Mouse (Mus musculus): ENCODE results near the gene Rere. TPM values are rescaled to one million over a fixed set of nuclear protein-coding genes. Genes with fewer than 3 reads are reported as not detected.
"Not testable (repeated sequence)": the region's sequence is repeated elsewhere in the genome, so short reads cannot be mapped to it uniquely, and the experiment has no call there.

Rere gene
- polyA plus RNA-seq, 1 experiment from 2014 or later = 44.4 TPM

DNA sequence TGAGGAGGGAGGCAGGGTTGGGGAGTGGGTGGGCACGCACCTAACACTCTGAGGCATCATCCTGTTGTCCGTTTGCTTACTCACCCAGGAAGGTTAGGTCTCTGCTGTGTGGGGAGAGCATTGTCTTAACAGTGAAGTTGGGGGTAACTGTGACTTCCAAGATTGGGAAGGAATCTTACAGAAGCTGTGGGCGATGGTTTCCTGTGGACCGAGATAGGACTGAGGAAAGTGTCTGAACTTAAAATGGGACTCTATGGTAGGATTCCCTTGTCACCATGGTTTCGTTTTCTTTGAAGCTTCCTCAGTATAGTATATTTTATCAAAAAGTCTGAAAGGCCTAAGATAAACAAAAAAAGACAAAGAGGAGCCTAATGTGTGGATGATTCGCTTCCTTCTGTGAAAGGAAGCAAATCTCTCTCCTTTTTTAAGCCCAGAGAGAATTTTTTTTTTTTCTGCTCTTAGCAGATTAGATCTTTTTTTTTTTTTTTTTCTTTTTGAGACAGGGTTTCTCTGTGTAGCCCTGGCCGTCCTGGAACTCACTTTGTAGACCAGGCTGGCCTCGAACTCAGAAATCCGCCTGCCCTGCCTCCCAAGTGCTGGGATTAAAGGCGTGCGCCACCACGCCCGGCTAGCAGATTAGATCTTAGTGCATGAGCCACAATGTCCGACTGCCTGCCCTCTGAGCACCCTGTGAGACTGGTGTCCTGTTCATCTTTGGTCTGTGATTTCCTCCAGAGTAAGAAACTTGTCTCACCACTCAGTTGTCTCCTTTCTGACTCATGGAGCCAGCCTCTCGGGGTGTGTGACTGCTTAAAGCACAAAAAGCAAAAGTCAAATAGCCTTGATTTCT is 271.5 kb downstream of the Rere start:
- Histone ChIP-seq H3K36me3 (replicated peaks; ENCODE audit: control insufficient read depth, insufficient read depth) (0 out of 2 replicates have a peak, but pooled peaks cover 3% of the 10 kb centered on the region), H3K9ac (no peak overlapping the region), H3K27ac (no peak overlapping the region), H3K4me3 (replicated peaks; ENCODE audit: low read length) (no peak overlapping the region), H3K4me1 (replicated peaks; ENCODE audit: control insufficient read depth, insufficient read depth, low read length) (peaks cover 22% of the 10 kb centered on the region), H3K27me3 (ENCODE audit: control insufficient read depth, insufficient read depth, low read length) (no peaks in the 10 kb centered on the region), H3K4me2 (replicated peaks) (no peak overlapping the region), H3K9me3 (ENCODE audit: control insufficient read depth, low read length) (no peaks in the 10 kb centered on the region)
- ATAC-seq (ENCODE audit: low FRiP score) (no peak), DNase-seq (ENCODE audit: low spot score) (no peak)
- 92% methylated on average over 15 of the region's 15 CpGs for WGBS

DNA sequence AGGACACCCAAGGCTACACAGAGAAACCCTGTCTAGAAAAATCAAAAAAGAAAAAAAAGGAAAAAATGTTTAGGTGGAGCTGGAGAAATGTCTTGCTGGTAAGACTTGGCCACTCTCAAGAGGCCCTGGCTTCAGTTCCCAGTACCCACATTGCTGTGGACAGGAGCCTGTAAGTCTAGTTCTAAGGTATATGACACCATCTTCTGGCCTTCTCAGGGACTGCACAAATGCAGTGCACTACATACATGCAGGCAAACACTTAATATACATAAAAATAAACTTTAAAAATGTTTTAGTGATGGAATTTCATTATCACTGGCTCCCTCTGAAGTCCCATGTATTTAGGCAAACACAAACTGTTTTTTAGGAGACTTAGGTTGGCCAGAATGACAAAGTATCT is 274.3 kb downstream of the Rere start:
- no peaks in the 10 kb centered on the region for H3K9me3 ChIP-seq (ENCODE audit: control insufficient read depth, low read length)
- no peaks in the 10 kb centered on the region for H3K27me3 ChIP-seq (ENCODE audit: control insufficient read depth, insufficient read depth, low read length)
- H3K4me2 ChIP-seq (replicated peaks) = peak overlapping the region; percentile 38
- no peak overlapping the region for H3K9ac ChIP-seq
- H3K4me3 ChIP-seq (replicated peaks; ENCODE audit: low read length) = no peak overlapping the region
- no peaks in the 10 kb centered on the region for H3K36me3 ChIP-seq (replicated peaks; ENCODE audit: control insufficient read depth, insufficient read depth)
- peak overlapping the region; percentile 93 for H3K27ac ChIP-seq
- H3K4me1 ChIP-seq (replicated peaks; ENCODE audit: control insufficient read depth, insufficient read depth, low read length) = peaks cover 24% of the 10 kb centered on the region
- ATAC-seq (ENCODE audit: low FRiP score) (no peak), DNase-seq (ENCODE audit: low spot score) (no peak)

DNA sequence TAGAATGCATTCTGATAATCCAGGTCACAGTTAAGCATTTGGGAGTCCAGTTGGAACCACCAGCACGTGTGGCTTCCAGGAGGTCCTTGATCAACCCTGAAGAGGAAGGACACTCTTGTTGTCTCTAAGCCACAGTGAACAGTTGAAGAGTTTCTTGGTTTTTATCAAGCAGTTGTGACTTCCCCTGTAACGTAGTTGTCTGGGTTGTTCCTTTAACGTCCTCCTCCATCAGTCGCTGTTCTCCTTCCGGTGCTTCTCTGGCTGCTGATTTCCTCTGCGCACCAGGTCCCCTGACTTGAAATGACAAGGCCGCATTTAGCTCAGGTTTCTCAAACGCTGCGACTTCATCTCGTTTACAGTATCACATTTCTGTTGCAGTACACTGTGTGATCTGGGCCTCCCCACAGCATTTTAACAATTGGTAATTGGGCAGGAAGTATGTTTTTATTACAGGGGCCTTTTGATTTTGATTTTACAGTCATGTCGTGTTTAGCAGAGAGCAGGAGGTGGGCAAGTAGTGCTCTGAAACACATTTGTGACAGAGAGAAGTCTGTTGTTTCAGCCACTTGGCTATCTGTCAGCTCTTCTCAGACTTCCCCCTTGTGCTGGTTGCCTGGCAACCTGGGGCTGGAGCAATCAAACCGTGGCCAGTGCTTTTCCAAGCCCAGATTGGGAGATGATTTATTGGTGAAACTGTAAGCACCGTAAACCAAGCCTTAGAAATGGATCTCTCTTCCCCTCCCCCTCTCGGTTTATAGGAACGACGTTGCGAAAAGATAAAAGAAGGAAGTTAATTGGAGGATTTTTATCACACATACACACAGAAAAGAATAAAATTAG is 275.2 kb downstream of the Rere start:
- H3K9ac ChIP-seq = peak overlapping the region; percentile 38; the same call in 1 of the 2 replicates
- ATAC-seq (ENCODE audit: low FRiP score) = peak; percentile 90
- WGBS = 8% methylated on average over 17 of the region's 17 CpGs

DNA sequence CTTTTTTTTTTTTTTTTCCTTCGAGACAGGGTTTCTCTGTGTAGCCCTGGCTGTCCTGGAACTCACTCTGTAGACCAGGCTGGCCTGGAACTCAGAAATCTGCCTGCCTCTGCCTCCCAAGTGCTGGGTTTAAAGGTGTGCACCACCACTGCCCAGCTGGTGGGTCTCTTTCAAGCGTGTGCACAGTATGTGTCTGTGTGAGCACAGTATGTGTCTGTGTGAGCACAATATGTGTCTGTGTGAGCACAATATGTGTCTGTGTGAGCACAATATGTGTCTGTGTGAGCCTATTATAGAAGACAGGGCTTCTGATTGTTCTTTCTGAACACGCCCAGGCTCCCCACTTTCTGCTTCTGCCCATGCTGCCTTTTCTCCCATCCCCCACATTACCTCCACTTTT is 275.8 kb downstream of the Rere start:
- Histone ChIP-seq H3K27ac (peak overlapping the region; percentile 93), H3K4me1 (replicated peaks; ENCODE audit: control insufficient read depth, insufficient read depth, low read length) (peaks cover 24% of the 10 kb centered on the region), H3K4me2 (replicated peaks) (peak overlapping the region; percentile 38; the same call in 1 of the 2 replicates)
- not testable (repeated sequence) for H3K9ac ChIP-seq; DNase-seq (ENCODE audit: low spot score); ATAC-seq (ENCODE audit: low FRiP score); H3K27me3 ChIP-seq (ENCODE audit: control insufficient read depth, insufficient read depth, low read length); H3K36me3 ChIP-seq (replicated peaks; ENCODE audit: control insufficient read depth, insufficient read depth); H3K4me3 ChIP-seq (replicated peaks; ENCODE audit: low read length); H3K9me3 ChIP-seq (ENCODE audit: control insufficient read depth, low read length)
- 39% methylated on average over 3 of the region's 3 CpGs for WGBS

More for the DNA sequence above, 275.2 kb downstream of the Rere start:
- no peak overlapping the region for H3K4me3 ChIP-seq (replicated peaks; ENCODE audit: low read length)
- H3K9me3 ChIP-seq (ENCODE audit: control insufficient read depth, low read length) = no peaks in the 10 kb centered on the region
- H3K4me1 ChIP-seq (replicated peaks; ENCODE audit: control insufficient read depth, insufficient read depth, low read length) = peaks cover 24% of the 10 kb centered on the region
- DNase-seq (ENCODE audit: low spot score) = peak; percentile 83
- H3K36me3 ChIP-seq (replicated peaks; ENCODE audit: control insufficient read depth, insufficient read depth) = no peaks in the 10 kb centered on the region
- H3K27ac ChIP-seq = peak overlapping the region; percentile 93
- peak overlapping the region; percentile 38 for H3K4me2 ChIP-seq (replicated peaks)
- no peaks in the 10 kb centered on the region for H3K27me3 ChIP-seq (ENCODE audit: control insufficient read depth, insufficient read depth, low read length)

DNA sequence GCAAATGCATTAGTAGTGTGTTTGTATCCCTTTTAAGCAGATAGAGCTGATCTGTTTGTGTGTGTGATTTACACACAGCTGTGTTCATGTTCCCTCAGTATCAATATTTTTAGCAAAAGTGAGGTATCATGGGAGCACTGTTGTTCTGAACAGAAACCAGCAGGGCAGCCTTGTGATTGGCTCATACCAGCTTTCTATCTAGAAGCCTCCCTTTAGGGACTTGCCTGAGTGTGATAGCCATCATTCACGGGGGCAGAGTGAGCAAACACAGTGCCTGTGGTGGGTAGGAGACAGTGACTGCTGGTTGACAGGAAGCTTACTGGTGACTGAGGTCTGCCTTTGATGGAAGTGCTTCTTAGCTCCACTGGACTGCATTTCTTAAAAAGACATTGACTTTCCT is 276.5 kb downstream of the Rere start:
- no peaks in the 10 kb centered on the region for H3K9me3 ChIP-seq (ENCODE audit: control insufficient read depth, low read length)
- H3K27ac ChIP-seq = peak overlapping the region; percentile 93
- H3K4me2 ChIP-seq (replicated peaks) = no peak overlapping the region
- no peak overlapping the region for H3K9ac ChIP-seq
- no peaks in the 10 kb centered on the region for H3K36me3 ChIP-seq (replicated peaks; ENCODE audit: control insufficient read depth, insufficient read depth)
- H3K4me3 ChIP-seq (replicated peaks; ENCODE audit: low read length) = no peak overlapping the region
- WGBS = 35% methylated on average over 1 of the region's 1 CpGs
- ATAC-seq (ENCODE audit: low FRiP score) (no peak), DNase-seq (ENCODE audit: low spot score) (no peak)
- no peaks in the 10 kb centered on the region for H3K27me3 ChIP-seq (ENCODE audit: control insufficient read depth, insufficient read depth, low read length)
- H3K4me1 ChIP-seq (replicated peaks; ENCODE audit: control insufficient read depth, insufficient read depth, low read length) = peaks cover 28% of the 10 kb centered on the region

DNA sequence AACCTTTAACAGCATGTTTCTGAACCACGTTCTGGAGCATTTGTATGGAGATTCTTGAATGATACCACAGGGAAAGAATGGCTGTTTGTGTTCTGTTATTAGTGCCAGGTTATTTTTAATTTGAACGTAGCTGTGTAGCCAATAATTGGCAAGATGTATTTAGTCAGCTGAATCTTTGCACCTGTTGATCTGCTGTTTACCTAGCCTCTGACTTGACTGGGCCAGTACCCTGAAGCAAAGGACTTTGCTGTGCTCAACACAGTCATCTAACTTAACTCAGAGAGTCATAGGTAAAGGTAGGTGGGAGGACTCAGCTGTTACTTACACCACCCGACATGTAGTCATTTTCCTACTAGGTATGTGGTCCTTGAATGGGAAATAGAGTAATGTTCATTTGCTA is 278.1 kb downstream of the Rere start:
- Histone ChIP-seq H3K36me3 (replicated peaks; ENCODE audit: control insufficient read depth, insufficient read depth) (no peaks in the 10 kb centered on the region), H3K27me3 (ENCODE audit: control insufficient read depth, insufficient read depth, low read length) (no peaks in the 10 kb centered on the region), H3K4me1 (replicated peaks; ENCODE audit: control insufficient read depth, insufficient read depth, low read length) (peaks cover 37% of the 10 kb centered on the region), H3K4me3 (replicated peaks; ENCODE audit: low read length) (no peak overlapping the region), H3K4me2 (replicated peaks) (no peak overlapping the region), H3K27ac (no peak overlapping the region), H3K9ac (no peak overlapping the region), H3K9me3 (ENCODE audit: control insufficient read depth, low read length) (no peaks in the 10 kb centered on the region)
- no peak for DNase-seq (ENCODE audit: low spot score)
- WGBS = 93% methylated on average over 3 of the region's 3 CpGs
- no peak for ATAC-seq (ENCODE audit: low FRiP score)

DNA sequence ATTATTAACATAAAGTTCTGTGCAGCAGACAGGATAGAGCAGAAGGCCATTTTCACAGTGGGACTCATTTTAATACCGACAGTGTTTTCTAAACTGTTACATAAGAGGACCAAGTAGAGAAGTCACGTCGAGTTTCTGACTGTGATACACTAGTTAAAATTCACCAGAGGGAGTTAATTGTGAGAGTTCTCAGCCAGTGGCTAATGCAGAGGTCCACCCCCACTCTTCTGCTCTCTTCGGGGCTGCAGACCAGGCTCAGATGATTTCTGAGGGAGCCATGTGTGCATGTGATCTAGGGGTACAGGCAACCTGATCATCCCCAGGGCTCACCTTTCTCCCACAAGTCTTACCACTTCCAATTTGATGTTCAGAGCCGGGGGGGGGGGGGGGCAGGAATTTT is 281.8 kb downstream of the Rere start:
- Histone ChIP-seq H3K36me3 (replicated peaks; ENCODE audit: control insufficient read depth, insufficient read depth) (no peaks in the 10 kb centered on the region), H3K27ac (no peak overlapping the region), H3K27me3 (ENCODE audit: control insufficient read depth, insufficient read depth, low read length) (no peaks in the 10 kb centered on the region), H3K9ac (no peak overlapping the region), H3K4me3 (replicated peaks; ENCODE audit: low read length) (no peak overlapping the region), H3K9me3 (ENCODE audit: control insufficient read depth, low read length) (no peaks in the 10 kb centered on the region), H3K4me2 (replicated peaks) (no peak overlapping the region), H3K4me1 (replicated peaks; ENCODE audit: control insufficient read depth, insufficient read depth, low read length) (peaks cover 20% of the 10 kb centered on the region)
- WGBS = 35% methylated on average over 5 of the region's 5 CpGs
- ATAC-seq (ENCODE audit: low FRiP score) (no peak), DNase-seq (ENCODE audit: low spot score) (no peak)

DNA sequence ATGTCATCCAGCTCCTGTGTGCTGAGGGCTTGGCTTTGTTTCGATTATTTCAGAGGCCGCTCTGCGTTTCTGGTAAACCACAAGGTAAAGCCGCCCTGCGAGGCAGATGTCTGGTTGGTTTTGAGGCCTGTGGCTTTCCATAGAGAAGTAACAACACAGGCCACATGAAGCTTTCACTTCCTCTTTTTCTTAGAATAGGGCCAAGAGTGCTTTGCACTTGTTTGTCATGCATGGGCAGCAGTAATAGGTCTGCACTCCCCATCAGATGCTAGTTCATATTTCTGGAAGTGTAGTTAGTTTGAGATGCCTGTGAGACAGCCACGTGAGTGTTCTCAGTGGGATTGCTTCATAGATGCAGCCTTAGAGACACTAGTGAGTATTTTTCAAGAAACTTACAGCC is 284.7 kb downstream of the Rere start:
- no peak overlapping the region for H3K27ac ChIP-seq
- 91% methylated on average over 6 of the region's 6 CpGs for whole genome bisulfite sequencing

More for the DNA sequence above, 284.7 kb downstream of the Rere start:
- Histone ChIP-seq H3K4me1 (replicated peaks; ENCODE audit: control insufficient read depth, insufficient read depth, low read length) (peaks cover 41% of the 10 kb centered on the region), H3K4me3 (replicated peaks; ENCODE audit: low read length) (no peak overlapping the region), H3K27me3 (ENCODE audit: control insufficient read depth, insufficient read depth, low read length) (no peaks in the 10 kb centered on the region), H3K36me3 (replicated peaks; ENCODE audit: control insufficient read depth, insufficient read depth) (0 out of 2 replicates have a peak, but pooled peaks cover 6% of the 10 kb centered on the region), H3K9ac (no peak overlapping the region), H3K4me2 (replicated peaks) (no peak overlapping the region), H3K9me3 (ENCODE audit: control insufficient read depth, low read length) (no peaks in the 10 kb centered on the region)
- no peak for ATAC-seq (ENCODE audit: low FRiP score)
- no peak for DNase-seq (ENCODE audit: low spot score)
